Mouse (Mus musculus): ENCODE data around the gene Gng10. TPM values are rescaled to one million over a fixed set of nuclear protein-coding genes. Genes with fewer than 3 reads are reported as not detected.

Gng10 gene
- 34.8 and 39.2 TPM in 2 replicates for polyA plus RNA-seq (2012; ENCODE audit: insufficient read depth, insufficient read length, missing spikeins)

- Histone ChIP-seq H3K4me3 (ENCODE audit: insufficient read depth, low read depth, low read length) (peak within 1 kb of the TSS; percentile 69), H3K27ac (replicated peaks; ENCODE audit: low read depth, low read length) (no peak within 1 kb of the TSS), H3K4me1 (ENCODE audit: control insufficient read depth, insufficient read depth, insufficient read length, low read length) (peaks cover 3% of the 10 kb centered on the region; the same call in 1 of the 2 replicates)
These were observed at the start of gene Gng10 for GRCm38 (mm10) chr4:59034918-59035785. Gng10 (plus strand) TSS chr4:59035088.

- H3K4me1 ChIP-seq (ENCODE audit: control insufficient read depth, insufficient read depth, insufficient read length, low read length): no peaks in the 10 kb centered on the region; the same call in 1 of the 2 replicates
- no peak overlapping the region for H3K4me3 ChIP-seq (ENCODE audit: insufficient read depth, low read depth, low read length)
These were observed 49.7 kb upstream of the Gng10 start for GRCm38 (mm10) chr4:58985157-58985648.

GRCm38 (mm10) chr4:58986540-58987190 is 48.2 kb upstream of the Gng10 start, which contains the start of gene Ptgr1:
Ptgr1 (minus strand) TSS chr4:58987119.
- no peaks in the 10 kb centered on the region; the same call in 1 of the 2 replicates for H3K4me1 ChIP-seq (ENCODE audit: control insufficient read depth, insufficient read depth, insufficient read length, low read length)
- no peak within 1 kb of the TSS for H3K27ac ChIP-seq (replicated peaks; ENCODE audit: low read depth, low read length)
- peak within 1 kb of the TSS; percentile 74 for H3K4me3 ChIP-seq (ENCODE audit: insufficient read depth, low read depth, low read length)

More at GRCm38 (mm10) chr4:58985157-58985648, 49.7 kb upstream of the Gng10 start:
- H3K27ac ChIP-seq (replicated peaks; ENCODE audit: low read depth, low read length): no peak overlapping the region

GRCm38 (mm10) chr4:58989303-58989898 is 45.5 kb upstream of the Gng10 start:
- Histone ChIP-seq H3K27ac (replicated peaks; ENCODE audit: low read depth, low read length) (no peak overlapping the region), H3K4me1 (ENCODE audit: control insufficient read depth, insufficient read depth, insufficient read length, low read length) (no peaks in the 10 kb centered on the region; the same call in 1 of the 2 replicates), H3K4me3 (ENCODE audit: insufficient read depth, low read depth, low read length) (no peak overlapping the region)

- no peak overlapping the region for H3K27ac ChIP-seq (replicated peaks; ENCODE audit: low read depth, low read length)
- H3K4me1 ChIP-seq (ENCODE audit: control insufficient read depth, insufficient read depth, insufficient read length, low read length): no peaks in the 10 kb centered on the region
- no peak overlapping the region for H3K4me3 ChIP-seq (ENCODE audit: insufficient read depth, low read depth, low read length)
These were observed 44.1 kb upstream of the Gng10 start for GRCm38 (mm10) chr4:58990609-58991434.

GRCm38 (mm10) chr4:58992195-58992594 is 42.7 kb upstream of the Gng10 start:
- Histone ChIP-seq H3K4me1 (ENCODE audit: control insufficient read depth, insufficient read depth, insufficient read length, low read length) (no peaks in the 10 kb centered on the region), H3K27ac (replicated peaks; ENCODE audit: low read depth, low read length) (no peak overlapping the region), H3K4me3 (ENCODE audit: insufficient read depth, low read depth, low read length) (no peak overlapping the region)

GRCm38 (mm10) chr4:58994762-58995161 is 40.1 kb upstream of the Gng10 start, which contains the start of gene Dnajc25:
Dnajc25 (plus strand) TSS chr4:58995062.
- no peak within 1 kb of the TSS for H3K4me3 ChIP-seq (ENCODE audit: insufficient read depth, low read depth, low read length)
- no peak within 1 kb of the TSS for H3K27ac ChIP-seq (replicated peaks; ENCODE audit: low read depth, low read length)
- no peaks in the 10 kb centered on the region for H3K4me1 ChIP-seq (ENCODE audit: control insufficient read depth, insufficient read depth, insufficient read length, low read length)

GRCm38 (mm10) chr4:58995251-58995693 is 39.6 kb upstream of the Gng10 start:
- no peak overlapping the region for H3K4me3 ChIP-seq (ENCODE audit: insufficient read depth, low read depth, low read length)
- H3K4me1 ChIP-seq (ENCODE audit: control insufficient read depth, insufficient read depth, insufficient read length, low read length): no peaks in the 10 kb centered on the region
- H3K27ac ChIP-seq (replicated peaks; ENCODE audit: low read depth, low read length): no peak overlapping the region

- no peak overlapping the region for H3K4me3 ChIP-seq (ENCODE audit: insufficient read depth, low read depth, low read length)
- H3K4me1 ChIP-seq (ENCODE audit: control insufficient read depth, insufficient read depth, insufficient read length, low read length): no peaks in the 10 kb centered on the region
These were observed 37.8 kb upstream of the Gng10 start for GRCm38 (mm10) chr4:58997081-58997480.

GRCm38 (mm10) chr4:58998688-58999087 is 36.2 kb upstream of the Gng10 start:
- H3K4me3 ChIP-seq (ENCODE audit: insufficient read depth, low read depth, low read length): no peak overlapping the region
- no peak overlapping the region for H3K27ac ChIP-seq (replicated peaks; ENCODE audit: low read depth, low read length)
- no peaks in the 10 kb centered on the region for H3K4me1 ChIP-seq (ENCODE audit: control insufficient read depth, insufficient read depth, insufficient read length, low read length)

More at GRCm38 (mm10) chr4:58997081-58997480, 37.8 kb upstream of the Gng10 start:
- H3K27ac ChIP-seq (replicated peaks; ENCODE audit: low read depth, low read length): no peak overlapping the region

- H3K27ac ChIP-seq (replicated peaks; ENCODE audit: low read depth, low read length): no peak overlapping the region
- no peak overlapping the region for H3K4me3 ChIP-seq (ENCODE audit: insufficient read depth, low read depth, low read length)
- H3K4me1 ChIP-seq (ENCODE audit: control insufficient read depth, insufficient read depth, insufficient read length, low read length): peaks cover 2% of the 10 kb centered on the region
These were observed 35.2 kb upstream of the Gng10 start for GRCm38 (mm10) chr4:58999686-59000085.

GRCm38 (mm10) chr4:59000614-59001013 is 34.3 kb upstream of the Gng10 start:
- Histone ChIP-seq H3K27ac (replicated peaks; ENCODE audit: low read depth, low read length) (no peak overlapping the region), H3K4me1 (ENCODE audit: control insufficient read depth, insufficient read depth, insufficient read length, low read length) (peaks cover 5% of the 10 kb centered on the region), H3K4me3 (ENCODE audit: insufficient read depth, low read depth, low read length) (no peak overlapping the region)

- peak within 1 kb of the TSS; percentile 81 for H3K4me3 ChIP-seq (ENCODE audit: insufficient read depth, low read depth, low read length)
- H3K4me1 ChIP-seq (ENCODE audit: control insufficient read depth, insufficient read depth, insufficient read length, low read length): peaks cover 10% of the 10 kb centered on the region
- H3K27ac ChIP-seq (replicated peaks; ENCODE audit: low read depth, low read length): peak within 1 kb of the TSS; percentile 60
These were observed 31.7 kb upstream of the Gng10 start, which contains the start of gene Gm20503 for GRCm38 (mm10) chr4:59002948-59003805. Gm20503 (plus strand) TSS chr4:59003210.

Data from brown adipose tissue, adult 24 weeks (tissue).